Mouse (Mus musculus) WW6 (cell line): ENCODE measurements around the gene Rgl2.
"Not testable (repeated sequence)": the region's sequence is repeated elsewhere in the genome, so short reads cannot be mapped to it uniquely, and the experiment has no call there.

Experiments
- DNase-seq: peaks from one replicate; pipeline ENCODE4 v3.0.0-alpha.2; 2013; ENCODE audit warnings: low read depth, low spot score

The Rgl2 gene

GRCm38 (mm10) chr17:33929371-33930279, at the start of gene Rgl2:
Rgl2 (plus strand) TSS chr17:33929543.
- peak; percentile 88 for DNase-seq

- not testable (repeated sequence) for DNase-seq
Measured at GRCm38 (mm10) chr17:33884320-33884719, 45.0 kb upstream of the Rgl2 start.

GRCm38 (mm10) chr17:33887802-33888201, 41.5 kb upstream of the Rgl2 start:
- not testable (repeated sequence) for DNase-seq

GRCm38 (mm10) chr17:33888230-33888629, 41.1 kb upstream of the Rgl2 start:
- not testable (repeated sequence) for DNase-seq

- not testable (repeated sequence) for DNase-seq
Measured at GRCm38 (mm10) chr17:33889941-33890532, 39.3 kb upstream of the Rgl2 start.

GRCm38 (mm10) chr17:33890533-33891059, 38.7 kb upstream of the Rgl2 start, which contains the start of gene Kifc1:
Kifc1 (minus strand) TSS chr17:33890661.
- peak; percentile 97 for DNase-seq

GRCm38 (mm10) chr17:33891357-33891756, 38.0 kb upstream of the Rgl2 start:
- DNase-seq: no peak

GRCm38 (mm10) chr17:33891892-33892291, 37.5 kb upstream of the Rgl2 start:
- not testable (repeated sequence) for DNase-seq

- DNase-seq: no peak
Measured at GRCm38 (mm10) chr17:33892429-33892828, 36.9 kb upstream of the Rgl2 start.

- not testable (repeated sequence) for DNase-seq
Measured at GRCm38 (mm10) chr17:33893011-33893410, 36.3 kb upstream of the Rgl2 start.

- no peak for DNase-seq
Measured at GRCm38 (mm10) chr17:33897114-33897794, 32.1 kb upstream of the Rgl2 start.

- not testable (repeated sequence) for DNase-seq
Measured at GRCm38 (mm10) chr17:33898193-33898592, 31.1 kb upstream of the Rgl2 start.

- no peak for DNase-seq
Measured at GRCm38 (mm10) chr17:33899642-33900041, 29.7 kb upstream of the Rgl2 start.

- DNase-seq: no peak
Measured at GRCm38 (mm10) chr17:33900281-33900988, 28.9 kb upstream of the Rgl2 start.

GRCm38 (mm10) chr17:33900989-33901314, 28.4 kb upstream of the Rgl2 start:
- DNase-seq: no peak

GRCm38 (mm10) chr17:33901653-33902052, 27.7 kb upstream of the Rgl2 start:
- DNase-seq: no peak

GRCm38 (mm10) chr17:33902079-33902478, 27.3 kb upstream of the Rgl2 start:
- no peak for DNase-seq

GRCm38 (mm10) chr17:33902491-33902890, 26.9 kb upstream of the Rgl2 start:
- no peak for DNase-seq

GRCm38 (mm10) chr17:33903911-33904651, 25.3 kb upstream of the Rgl2 start:
- DNase-seq: not testable (repeated sequence)

- not testable (repeated sequence) for DNase-seq
Measured at GRCm38 (mm10) chr17:33904835-33905234, 24.5 kb upstream of the Rgl2 start, which contains the start of gene Platr17. Platr17 (plus strand) TSS chr17:33905135.
